Mouse (Mus musculus): ENCODE measurements around the gene Cpxm1.

The Cpxm1 gene

DNA sequence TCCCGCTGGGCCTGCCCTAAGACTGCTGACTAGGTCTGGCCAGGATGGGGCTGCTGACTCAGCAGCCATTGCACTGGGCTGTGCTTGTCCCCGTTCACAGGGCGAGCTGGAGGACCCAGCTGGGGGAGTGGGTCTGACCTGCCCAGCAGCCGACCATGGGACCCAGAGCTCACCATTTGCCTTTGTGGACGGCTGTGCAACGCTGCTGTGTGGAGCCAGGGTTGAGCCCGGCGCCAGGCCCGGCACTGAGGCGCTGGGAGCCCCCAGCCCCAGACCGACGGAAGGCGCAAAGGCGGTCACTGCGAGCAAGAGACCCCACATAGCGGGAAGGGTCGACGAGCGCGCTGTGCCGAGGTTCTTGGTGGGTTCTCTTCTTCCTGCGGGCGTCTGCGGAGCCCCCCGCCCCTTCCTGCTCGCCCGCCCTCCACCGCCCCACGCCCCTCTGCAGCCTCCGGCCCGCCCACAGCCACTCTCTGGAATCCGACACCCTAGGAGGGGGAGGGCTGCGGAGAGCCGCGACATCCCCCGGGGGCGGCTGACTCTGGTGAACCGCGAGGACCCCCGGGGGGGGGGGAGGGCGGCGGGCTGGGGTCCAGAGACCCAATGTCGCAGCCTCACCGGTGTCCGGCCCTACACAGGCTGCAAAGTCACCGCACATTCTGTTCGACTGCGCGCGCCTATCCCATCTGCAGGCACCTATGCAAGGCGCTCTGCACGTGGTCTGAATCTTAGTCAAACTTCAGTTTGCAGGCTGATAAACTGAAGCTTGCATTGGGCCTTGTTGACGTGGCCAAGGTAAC is at the start of gene Cpxm1:
Gene Cpxm1 (minus strand): TSS at position 389 of the 800 bp plus-strand sequence.
- DNase-seq (ENCODE audit: low spot score): no peak

DNA sequence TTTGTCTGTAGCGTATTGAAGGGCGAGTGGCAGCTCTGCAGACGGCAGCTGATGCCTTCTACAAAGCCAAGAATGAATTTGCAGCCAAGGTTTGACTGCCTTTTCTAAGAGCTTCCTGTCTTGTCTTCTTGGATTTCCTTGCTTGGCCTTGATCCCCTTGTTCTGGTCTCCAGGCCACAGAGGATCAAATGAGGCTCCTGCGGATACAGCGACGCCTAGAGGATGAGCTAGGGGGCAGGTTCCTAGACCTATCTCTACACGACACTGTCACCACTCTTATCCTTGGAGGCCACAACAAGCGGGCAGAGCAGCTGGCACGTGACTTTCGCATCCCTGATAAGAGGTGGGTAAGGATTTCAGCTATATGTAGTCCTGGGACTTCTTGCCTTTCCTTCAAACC is 44.8 kb upstream of the Cpxm1 start:
- no peak for DNase-seq (ENCODE audit: low spot score)

DNA sequence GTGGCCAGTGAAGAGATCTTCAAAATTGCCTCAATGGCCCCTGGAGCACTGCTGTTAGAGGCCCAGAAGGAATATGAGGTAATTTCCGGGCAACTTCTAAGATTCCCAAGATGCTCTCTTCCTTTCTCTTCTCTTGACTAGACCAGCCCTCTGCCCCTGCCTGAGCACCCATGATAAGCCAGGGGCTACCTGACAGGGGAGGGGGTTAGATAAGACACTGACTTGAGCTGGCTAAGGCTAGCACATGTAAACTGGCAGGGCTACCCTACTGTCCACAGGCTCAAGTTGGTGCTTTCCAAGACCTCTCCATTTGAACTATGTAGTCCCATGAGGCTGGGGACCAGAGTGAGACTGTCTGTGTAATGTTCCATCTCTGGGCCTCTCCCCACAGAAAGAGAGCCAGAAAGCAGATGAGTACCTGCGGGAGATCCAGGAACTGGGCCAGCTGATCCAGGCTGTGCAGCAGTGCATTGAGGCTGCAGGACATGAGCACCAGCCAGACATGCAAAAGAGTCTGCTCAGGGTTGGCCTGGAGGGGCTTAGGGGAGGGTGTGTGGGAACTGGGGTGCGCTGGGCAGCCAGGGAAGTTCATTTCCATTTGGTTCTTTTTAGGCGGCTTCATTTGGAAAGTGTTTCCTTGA is 42.6 kb upstream of the Cpxm1 start:
- no peak for DNase-seq (ENCODE audit: low spot score)

- no peak for DNase-seq (ENCODE audit: low spot score)
These were observed 41.5 kb upstream of the Cpxm1 start for GRCm38 (mm10) chr2:130438861-130439260.

GRCm38 (mm10) chr2:130436769-130437168 is 39.4 kb upstream of the Cpxm1 start:
- no peak for DNase-seq (ENCODE audit: low spot score)

DNA sequence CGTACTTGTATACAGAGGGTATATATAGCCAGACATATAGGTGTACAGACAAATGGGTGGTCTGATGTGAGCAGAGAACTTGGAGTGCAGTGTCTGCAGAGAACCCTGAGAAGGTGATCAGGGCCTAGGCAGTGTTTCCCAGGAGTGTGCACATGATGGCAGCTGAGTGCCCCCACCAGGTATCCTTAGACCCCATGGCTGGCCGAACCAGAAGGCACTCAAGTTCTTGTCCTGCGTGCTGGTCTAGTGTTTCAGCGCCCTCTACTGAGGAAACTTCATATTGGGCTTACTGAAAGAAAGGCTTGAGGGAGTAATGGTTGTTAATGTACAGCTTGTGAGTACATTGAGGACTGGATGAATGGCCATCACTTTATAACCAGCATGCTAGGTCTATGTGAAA is 35.8 kb upstream of the Cpxm1 start:
- DNase-seq (ENCODE audit: low spot score): peak; percentile 34

GRCm38 (mm10) chr2:130432157-130432556 is 34.8 kb upstream of the Cpxm1 start:
- DNase-seq (ENCODE audit: low spot score): no peak

- DNase-seq (ENCODE audit: low spot score): no peak
These were observed 33.1 kb upstream of the Cpxm1 start for GRCm38 (mm10) chr2:130430484-130430883.

DNA sequence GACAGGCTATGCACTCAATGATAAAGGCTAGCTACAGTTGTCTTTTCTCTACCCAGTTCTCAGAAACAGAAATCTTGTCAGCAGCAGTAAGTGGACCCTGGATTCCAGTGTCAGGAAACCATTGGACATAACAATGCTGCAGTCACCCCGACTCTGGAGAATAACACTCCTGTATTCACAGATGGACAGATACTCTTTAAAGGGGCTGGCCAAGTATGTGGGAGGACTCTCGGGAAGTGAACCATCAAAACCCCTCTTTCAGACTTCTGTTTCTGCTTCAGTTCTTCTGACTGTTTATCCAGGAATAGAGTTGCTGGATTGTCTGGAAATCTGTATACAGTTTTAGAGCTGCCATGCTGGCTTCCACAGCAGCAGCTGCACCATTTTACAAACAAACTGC is 32.5 kb upstream of the Cpxm1 start:
- DNase-seq (ENCODE audit: low spot score): no peak

DNA sequence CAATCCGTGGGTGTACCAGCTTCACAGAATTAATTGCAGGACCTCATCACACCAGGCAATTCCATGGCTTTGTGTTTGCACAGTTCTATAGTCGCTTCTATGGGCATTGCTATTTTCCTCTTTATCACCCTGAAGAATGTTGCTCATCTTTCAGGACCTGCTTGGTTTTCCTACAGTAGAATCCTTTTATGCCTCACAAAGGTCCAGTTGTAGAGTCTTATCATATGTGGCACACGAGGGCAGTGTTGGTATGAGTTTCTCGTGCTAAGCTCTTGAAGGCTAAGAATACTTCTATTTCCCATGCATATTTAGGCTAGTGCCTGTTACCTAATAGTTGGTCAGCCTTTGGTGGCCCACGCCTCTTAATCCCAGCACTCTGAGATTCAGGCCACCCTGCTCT is 27.7 kb upstream of the Cpxm1 start:
- DNase-seq (ENCODE audit: low spot score): no peak

- peak; percentile 91 for DNase-seq (ENCODE audit: low spot score)
These were observed 26.9 kb upstream of the Cpxm1 start, which contains the start of the genes Vps16 and Pced1a for GRCm38 (mm10) chr2:130424126-130424853. Vps16 (plus strand) TSS chr2:130424339. Pced1a (minus strand) TSS chr2:130424701.

- peak; percentile 77 for DNase-seq (ENCODE audit: low spot score)
These were observed 26.2 kb upstream of the Cpxm1 start for GRCm38 (mm10) chr2:130423397-130424125.

GRCm38 (mm10) chr2:130421781-130422620 is 24.6 kb upstream of the Cpxm1 start:
- DNase-seq (ENCODE audit: low spot score): no peak

DNA sequence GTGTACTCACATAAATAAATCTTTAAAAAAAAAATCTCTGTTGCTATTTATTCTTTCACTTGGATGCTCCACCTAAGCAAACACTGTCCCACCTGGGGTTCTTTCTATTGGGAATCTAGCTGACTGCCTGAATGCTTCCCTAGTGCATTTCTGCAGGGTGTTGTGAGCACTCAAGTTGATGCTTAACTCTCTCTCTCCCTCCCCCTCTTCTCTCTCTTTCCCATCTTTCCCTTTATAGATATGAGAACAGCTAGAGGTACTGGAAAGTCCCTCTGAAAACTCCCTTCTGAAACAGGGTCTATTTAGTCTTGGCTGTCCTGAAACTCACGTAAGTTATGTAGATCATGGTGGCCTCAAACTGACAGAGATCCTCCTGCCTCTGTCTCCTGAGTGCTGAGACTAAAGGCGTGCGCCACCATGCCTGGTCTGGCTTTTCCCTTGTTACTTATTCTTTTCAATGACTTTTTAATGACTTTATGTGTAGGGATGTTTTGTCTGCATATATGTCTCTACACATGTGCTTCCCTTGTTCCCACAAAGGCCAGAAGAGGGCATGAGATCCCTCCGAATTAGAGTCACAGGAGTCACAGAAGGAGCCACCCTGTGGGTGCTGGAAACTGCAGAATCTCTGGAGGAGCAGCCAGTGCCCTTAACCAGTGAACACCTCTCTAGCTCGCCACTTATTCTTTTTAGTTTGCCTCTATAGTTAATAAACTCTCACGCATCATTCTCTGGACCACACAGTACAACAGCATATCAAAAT is 16.9 kb upstream of the Cpxm1 start:
- DNase-seq (ENCODE audit: low spot score): no peak

DNA sequence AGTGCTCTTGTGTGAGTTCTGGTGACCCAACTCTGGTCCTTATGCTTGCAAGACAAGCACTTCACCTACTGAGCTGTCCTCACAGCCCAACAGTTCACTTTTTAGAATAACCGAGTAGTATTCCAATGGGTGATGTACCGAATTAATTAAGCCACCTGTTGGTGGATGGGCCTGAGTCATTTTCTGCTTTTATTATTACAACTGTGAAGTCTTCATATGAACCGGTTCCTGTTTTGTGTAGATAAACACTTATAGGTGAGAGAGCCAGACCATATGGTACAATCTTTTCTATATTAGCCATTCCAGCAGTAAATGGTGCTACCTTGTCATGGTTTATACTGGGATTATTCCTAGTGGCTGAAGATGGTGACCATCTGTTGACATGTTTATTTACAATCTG is 15.4 kb upstream of the Cpxm1 start:
- no peak for DNase-seq (ENCODE audit: low spot score)

DNA sequence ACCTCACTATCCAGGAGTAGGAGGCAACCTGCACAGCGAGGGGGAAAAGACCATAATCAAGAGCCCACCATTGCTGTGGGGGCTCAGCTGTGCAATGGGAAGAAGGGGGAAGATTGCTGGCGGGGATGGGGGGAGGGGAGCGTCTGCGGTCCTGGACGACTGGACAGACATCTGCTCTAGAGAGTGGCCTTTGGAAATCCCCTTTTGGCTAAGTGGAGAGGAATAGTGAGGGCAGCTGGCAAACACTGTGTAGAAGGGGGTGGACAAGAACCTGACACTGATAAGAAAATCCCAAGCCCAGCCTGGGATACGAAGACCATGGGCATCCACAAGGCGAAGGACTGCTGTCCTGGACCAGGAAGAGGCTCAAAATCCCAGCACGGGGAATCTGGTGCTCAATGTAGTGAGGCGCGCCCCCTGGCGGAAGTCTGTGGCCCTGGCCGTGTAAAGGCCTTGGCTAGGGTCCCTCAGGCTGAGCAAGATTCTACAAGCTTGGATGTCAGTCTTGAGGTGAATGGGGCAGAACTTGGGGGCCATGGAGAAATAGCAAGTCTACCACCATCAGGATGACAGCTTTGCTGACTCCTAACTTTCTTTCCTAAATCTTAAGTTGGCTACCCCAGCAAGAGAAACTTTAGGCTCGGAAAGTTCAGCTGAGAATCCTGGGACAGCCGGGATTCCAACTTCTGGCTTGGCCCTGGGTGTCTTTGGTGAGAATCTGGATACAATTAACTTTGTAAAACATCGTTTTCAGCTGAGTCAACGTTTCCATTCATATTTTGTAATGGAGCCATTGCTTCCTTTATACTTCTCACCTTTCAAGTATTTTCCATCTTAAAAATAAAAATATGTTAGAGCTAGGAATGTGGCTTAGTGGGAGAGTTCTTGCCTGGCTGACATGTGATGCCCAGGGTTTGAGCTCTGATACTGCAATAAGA is 14.5 kb upstream of the Cpxm1 start:
- peak; percentile 49 for DNase-seq (ENCODE audit: low spot score)

DNA sequence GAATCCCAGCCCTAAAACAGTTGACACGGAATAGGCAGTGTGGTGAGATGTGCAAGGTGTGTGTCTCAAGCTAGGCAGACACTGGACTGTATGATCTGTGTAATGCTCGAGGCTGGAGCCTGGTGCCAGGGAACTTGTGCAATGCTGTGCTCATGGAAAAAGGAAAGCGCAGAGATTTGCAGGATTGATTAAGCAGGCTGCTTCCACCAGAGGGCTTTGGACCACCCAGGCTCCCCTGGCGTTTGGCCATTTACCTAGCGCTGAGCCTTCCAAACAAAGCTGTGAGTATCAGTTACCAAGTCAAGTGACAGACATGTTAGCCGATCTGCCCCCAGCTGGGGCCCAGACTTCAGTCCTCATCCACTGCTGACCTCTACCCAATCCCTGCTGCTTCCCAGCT is 10.8 kb upstream of the Cpxm1 start:
- no peak for DNase-seq (ENCODE audit: low spot score)

DNA sequence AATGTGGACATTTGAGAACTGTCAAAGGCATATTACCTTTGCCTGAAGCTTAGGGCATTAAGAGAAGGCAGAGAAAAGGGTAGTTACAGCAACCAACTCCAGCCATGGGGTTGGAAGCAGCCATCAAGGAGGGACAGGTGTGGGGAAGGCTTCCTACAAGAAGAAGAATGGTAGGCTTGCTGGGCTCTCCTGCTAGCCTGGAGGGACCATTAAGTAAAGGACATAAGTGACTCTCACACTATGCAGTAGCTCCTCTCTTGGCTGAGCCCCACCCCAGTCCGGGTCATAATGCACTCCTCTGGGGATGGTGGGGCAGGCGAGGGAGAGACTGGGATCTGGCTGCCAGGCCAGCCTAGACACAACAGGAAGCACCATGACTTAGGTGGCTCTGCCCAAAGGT is 8.8 kb upstream of the Cpxm1 start, which contains the start of gene Tmem239:
Gene Tmem239 (plus strand): TSS at position 301 of the 400 bp plus-strand sequence.
- DNase-seq (ENCODE audit: low spot score): no peak

DNA sequence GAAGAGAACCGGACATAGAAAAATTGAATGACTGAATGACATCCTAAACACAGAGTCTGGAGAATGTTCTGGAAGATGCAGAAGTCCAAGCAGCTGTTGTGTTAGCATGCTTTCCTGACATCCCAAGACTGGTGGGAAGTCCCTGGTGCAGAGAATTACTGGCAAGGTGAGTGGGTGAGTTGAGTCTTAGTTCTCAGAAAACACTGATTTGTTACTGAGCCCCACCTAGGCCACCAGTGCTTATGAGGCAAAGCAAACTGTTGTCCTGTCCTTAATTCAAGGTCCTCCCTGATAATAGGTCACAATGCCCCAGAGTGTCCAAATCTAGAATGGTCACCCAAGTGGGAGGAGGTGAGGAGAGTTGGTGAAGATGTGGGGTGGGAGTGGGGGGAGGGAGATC is 7.6 kb upstream of the Cpxm1 start, which contains the start of the genes Gm28372 and 1700020A23Rik:
Gene Gm28372 (plus strand): TSS at position 301 of the 400 bp plus-strand sequence.
Gene 1700020A23Rik (plus strand): TSS at position 321 of the 400 bp plus-strand sequence.
- no peak for DNase-seq (ENCODE audit: low spot score)
